Mouse (Mus musculus): ENCODE results near the gene Lrrc45. TPM values are rescaled to one million over a fixed set of nuclear protein-coding genes. Genes with fewer than 3 reads are reported as not detected.

Gene Lrrc45
- total and polyA plus RNA-seq, 3 experiments, result 11.7 to 31.3 (median 20.3) TPM

GRCm38 (mm10) chr11:120672687-120673593 is 40.8 kb upstream of the Lrrc45 start, which contains the start of gene Aspscr1:
Aspscr1 (plus strand) TSS chr11:120672973.
- Histone ChIP-seq H3K27me3 (replicated peaks) (no peaks in the 10 kb centered on the region), H3K4me1 (ENCODE audit: control insufficient read depth in 1 of 2, insufficient read depth in 2 of 2) (peaks cover 2 to 43% of the 10 kb centered on the region in 2 experiments; a peak in 2 of 4 replicates), H3K79me2 (replicated peaks; ENCODE audit: control insufficient read depth, extremely low read depth, insufficient read depth, poor library complexity, severe bottlenecking) (peaks cover 4% of the 10 kb centered on the region; the same call in 1 of the 2 replicates), H3K27ac (ENCODE audit: insufficient read depth, low read depth) (peak within 1 kb of the TSS; percentile 75), H3K36me3 (replicated peaks in 1 of 2; ENCODE audit: control insufficient read depth in 1 of 2, insufficient read depth in 1 of 2, low read length in 1 of 2) (peaks cover 11 to 26% of the 10 kb centered on the region in 2 experiments), H3K9ac (ENCODE audit: insufficient read depth, low read depth) (peak within 1 kb of the TSS; percentile 89), H3K4me2 (ENCODE audit: insufficient read depth, low read depth, poor library complexity, severe bottlenecking) (peak within 1 kb of the TSS; percentile 70), H3K4me3 (replicated peaks in 1 of 3; ENCODE audit: low read depth in 2 of 3, low read length in 2 of 3, poor library complexity in 1 of 3) (peak within 1 kb of the TSS; percentile 61 to 85 (median 71)), H3K9me3 (replicated peaks; ENCODE audit: low read length) (no peaks in the 10 kb centered on the region)
- dilution Hi-C loops (cut with MboI; ENCODE audit: extremely low pct_ligation_motif_present, extremely low pct_unique_long_range_greater_than_20kb, low sequenced_read_pairs), result no loop called here
- DNase-seq (ENCODE audit: extremely low read depth), result peak; percentile 97
- TF ChIP-seq GABPA (IDR thresholded peaks at IDR 0.05; ENCODE audit: insufficient replicate concordance, low read depth, low read length), result no peak
- 0 out of 2 replicates have a peak, but pooled peaks have one; percentile 48 for TF ChIP-seq RCOR1 (conservative IDR thresholded peaks at IDR 0.05; ENCODE audit: low read depth, low read length)
- TF ChIP-seq E2F4 (IDR thresholded peaks at IDR 0.05; ENCODE audit: insufficient replicate concordance, low read depth, low read length), result 0 out of 2 replicates have a peak, but pooled peaks have one; percentile 16
- TF ChIP-seq KAT2A (IDR thresholded peaks at IDR 0.05; ENCODE audit: insufficient replicate concordance, low read length), result peak; percentile 68; the same call in 1 of the 2 replicates
- peak; percentile 81 for TF ChIP-seq HCFC1 (IDR thresholded peaks at IDR 0.05; ENCODE audit: low read depth, low read length)
- TF ChIP-seq NRF1 (IDR thresholded peaks at IDR 0.05; ENCODE audit: low read depth, low read length), result peak; percentile 61
- no peak; the same call in 1 of the 2 replicates for TF ChIP-seq ZKSCAN1 (IDR thresholded peaks at IDR 0.05; ENCODE audit: borderline replicate concordance, low read depth, low read length)
- TF ChIP-seq ZMIZ1 (IDR thresholded peaks at IDR 0.05; ENCODE audit: low read depth, low read length), result peak; percentile 81
- no peak for TF ChIP-seq ZC3H11A (IDR thresholded peaks at IDR 0.05; ENCODE audit: low read depth, low read length)
- peak; percentile 89 for TF ChIP-seq TCF12 (IDR thresholded peaks at IDR 0.05; ENCODE audit: low read depth, low read length)
- peak; percentile 98 for TF ChIP-seq USF1 (IDR thresholded peaks at IDR 0.05; ENCODE audit: low read depth, low read length)
- TF ChIP-seq CHD2 (IDR thresholded peaks at IDR 0.05; ENCODE audit: low read length), result 0 out of 2 replicates have a peak, but pooled peaks have one; percentile 1
- peak; percentile 96 for TF ChIP-seq MYC (IDR thresholded peaks at IDR 0.05; ENCODE audit: low read depth, low read length)
- TF ChIP-seq BHLHE40 (IDR thresholded peaks at IDR 0.05; ENCODE audit: low read depth, low read length), result peak; percentile 100
- TF ChIP-seq SMC3 (IDR thresholded peaks at IDR 0.05; ENCODE audit: low read depth, low read length), result 0 out of 2 replicates have a peak, but pooled peaks have one; percentile 12
- TF ChIP-seq ZNF384 (IDR thresholded peaks at IDR 0.05; ENCODE audit: low read depth, low read length), result no peak
- TF ChIP-seq MAZ (IDR thresholded peaks at IDR 0.05; ENCODE audit: low read depth, low read length), result 0 out of 2 replicates have a peak, but pooled peaks have one; percentile 8
- no peak for TF ChIP-seq RAD21 (IDR thresholded peaks at IDR 0.05; ENCODE audit: low read depth, low read length)
- peak; percentile 87 for TF ChIP-seq POLR2A (IDR thresholded peaks at IDR 0.05; ENCODE audit: low read depth, low read length)
- TF ChIP-seq TBP (conservative IDR thresholded peaks at IDR 0.05; ENCODE audit: low read depth, low read length), result 0 out of 2 replicates have a peak, but pooled peaks have one; percentile 58
- no peak for TF ChIP-seq CHD1 (IDR thresholded peaks at IDR 0.05; ENCODE audit: low read depth, low read length)
- TF ChIP-seq SIN3A (IDR thresholded peaks at IDR 0.05; ENCODE audit: low read length), result peak; percentile 95
- peak; percentile 57; the same call in 1 of the 2 replicates for TF ChIP-seq IRF4 (IDR thresholded peaks at IDR 0.05; ENCODE audit: low read depth, low read length)
- TF ChIP-seq MXI1 (IDR thresholded peaks at IDR 0.05; ENCODE audit: low read depth, low read length), result peak; percentile 97
- peak; percentile 18; the same call in 1 of the 2 replicates for TF ChIP-seq ETS1 (conservative IDR thresholded peaks at IDR 0.05; ENCODE audit: low read depth, low read length)
- TF ChIP-seq NELFE (IDR thresholded peaks at IDR 0.05; ENCODE audit: low read depth, low read length), result peak; percentile 88
- TF ChIP-seq PAX5 (IDR thresholded peaks at IDR 0.05; ENCODE audit: low read length), result no peak
- peak; percentile 84 for TF ChIP-seq USF2 (conservative IDR thresholded peaks at IDR 0.05; ENCODE audit: low read depth, low read length)
- no peak for TF ChIP-seq JUND (conservative IDR thresholded peaks at IDR 0.05; ENCODE audit: low read depth, low read length)
- TF ChIP-seq MEF2A (IDR thresholded peaks at IDR 0.05; ENCODE audit: borderline replicate concordance, low read depth, low read length), result no peak
- TF ChIP-seq EP300 (IDR thresholded peaks at IDR 0.05; ENCODE audit: low read length), result no peak
- TF ChIP-seq POLR2AphosphoS2 (IDR thresholded peaks at IDR 0.05; ENCODE audit: low read depth, low read length), result no peak; the same call in 1 of the 2 replicates
- peak; percentile 95 for TF ChIP-seq ELF1 (IDR thresholded peaks at IDR 0.05; ENCODE audit: low read depth, low read length)
- peak; percentile 97 for TF ChIP-seq MAX (IDR thresholded peaks at IDR 0.05; ENCODE audit: low read length)
- in situ Hi-C loops (cut with MboI; ENCODE audit: low pct_ligation_motif_present, low pct_unique_long_range_greater_than_20kb, low sequenced_read_pairs), result no loop called here
